Mouse (Mus musculus): ENCODE measurements at regions not wholly inside any gene's neighbourhood (a gene's known extent, or its start where the extent isn't known, plus 50 kb on each side); places are given as distances from the start of the nearest gene placed in this dataset. TPM values are rescaled to one million over a fixed set of nuclear protein-coding genes. Genes with fewer than 3 reads are reported as not detected.

Small RNA genes in the stretch of these regions (microRNA-seq; reads per million reads assigned to microRNA genes)
- gene Gm24275: not detected
